In genomic region chr17:57180363-57180762, GRCm38 (mm10) we compare ENCODE assay signal across 9 mouse cellular contexts. TPM values are rescaled to one million over a fixed set of nuclear protein-coding genes. Genes with fewer than 3 reads are reported as not detected.
DNase-seq lines count a peak whose midpoint lies in the region; ATAC-seq lines count a peak whose summit lies in the region.
"Had no signal": no experiment of that assay in that cellular context is flagged by ENCODE, and none has a peak within 500 bp of the region (broad histone marks: within the 10 kb centered on the region; RNA-seq: fewer than 3 reads in every experiment).

No protein-coding gene starts in this region.

- no peak overlapping the region for H3K4me3 ChIP-seq in forebrain, embryonic 10.5 days
- H3K4me3 ChIP-seq: neural tube, embryonic 12.5 days had no signal

- no peaks in the 10 kb centered on the region for H3K27me3 ChIP-seq in forebrain, embryonic 10.5 days (ENCODE audit: poor library complexity, severe bottlenecking)
- H3K27me3 ChIP-seq: neural tube, embryonic 12.5 days had no signal

- WGBS in forebrain, embryonic 10.5 days, result 34% methylated on average over 8 of the region's 8 CpGs

- H3K36me3 ChIP-seq in forebrain, embryonic 10.5 days (replicated peaks), result no peaks in the 10 kb centered on the region
- H3K36me3 ChIP-seq: neural tube, embryonic 12.5 days had no signal

- peak; percentile 96 for ATAC-seq in megakaryocyte progenitor cell, adult 5-6 weeks (replicated peaks; ENCODE audit: poor library complexity)
- no peak for ATAC-seq in erythroblast, adult 5-6 weeks (replicated peaks; ENCODE audit: low FRiP score, poor library complexity, severe bottlenecking)

- no peaks in the 10 kb centered on the region for H3K9me3 ChIP-seq in forebrain, embryonic 10.5 days
- H3K9me3 ChIP-seq: neural tube, embryonic 12.5 days had no signal

- H3K27ac ChIP-seq in forebrain, embryonic 10.5 days, result no peak overlapping the region
- H3K27ac ChIP-seq: neural tube, embryonic 12.5 days had no signal

- peak; percentile 89 for DNase-seq in heart, adult 11 months
- no peak for DNase-seq in heart, adult 8-10 months (ENCODE audit: low spot score)
- peak; percentile 59 to 62 for DNase-seq in B cell, adult 2 months
- DNase-seq in ZHBTc4 (ENCODE audit: low read depth, low spot score), result peak; percentile 76
- no peak for DNase-seq in forebrain, embryonic 10.5 days (ENCODE audit: extremely low spot score, low spot score)
- no peak for DNase-seq in layer of hippocampus, postnatal 10 days (ENCODE audit: low spot score in 2 of 2)

- H3K4me1 ChIP-seq in forebrain, embryonic 10.5 days, result no peaks in the 10 kb centered on the region
- H3K4me1 ChIP-seq: neural tube, embryonic 12.5 days had no signal

RNA-seq across cellular contexts. Expression of gene Tnfsf14, which starts 13.6 kb away (rescaled TPM):
- under 1 TPM in 1 of 4 experiments, not detected in 3; 0.20 TPM for total RNA-seq in heart, adult 8-10 months (2022)
- 2.1 and 3.5 TPM in 2 replicates for total RNA-seq in megakaryocyte progenitor cell, adult 5-6 weeks (2015)
- 6.2 and 6.8 TPM in 2 replicates for total RNA-seq in megakaryocyte progenitor cell, adult 5-6 weeks (2017)
- total RNA-seq in erythroblast, adult 5-6 weeks (2015; ENCODE audit: low replicate concordance), result 1.5 TPM in 1 of 2 replicates, not detected in the other
- total RNA-seq in erythroblast, adult 5-6 weeks (2017; ENCODE audit: low replicate concordance), result 1.5 and 2.0 TPM in 2 replicates
- 0.15 and 0.16 TPM in 2 replicates for polyA plus RNA-seq in forebrain, embryonic 10.5 days (2016; fragmentation: Nextera tagmentation; extraction: Ambion mirVana)
- total RNA-seq in layer of hippocampus, postnatal 10 days (2021), result not detected

RNA-seq across cellular contexts. Expression of gene Cd70, which starts 30.8 kb away (rescaled TPM):
- not detected for total RNA-seq in heart, adult 8-10 months (2022)
- total RNA-seq in megakaryocyte progenitor cell, adult 5-6 weeks (2015), result not detected in 2 replicates
- total RNA-seq in megakaryocyte progenitor cell, adult 5-6 weeks (2017), result not detected in 2 replicates
- total RNA-seq in erythroblast, adult 5-6 weeks (2015; ENCODE audit: low replicate concordance), result not detected in 2 replicates
- total RNA-seq in erythroblast, adult 5-6 weeks (2017; ENCODE audit: low replicate concordance), result not detected in 2 replicates
- polyA plus RNA-seq in forebrain, embryonic 10.5 days (2016; fragmentation: Nextera tagmentation; extraction: Ambion mirVana), result not detected in 2 replicates
- total RNA-seq in layer of hippocampus, postnatal 10 days (2021), result under 1 TPM in 1 of 2 experiments, not detected in 1; 0.42 TPM
- polyA plus RNA-seq: neural tube, embryonic 12.5 days had no signal

RNA-seq across cellular contexts. Expression of gene C3, which starts 47.6 kb away (rescaled TPM):
- 100 to 1,000 TPM in 2 of 4 experiments, 10 to 100 TPM in 2; 65.8 to 155 (median 120) TPM for total RNA-seq in heart, adult 8-10 months (2022)
- 164 and 202 TPM in 2 replicates for total RNA-seq in megakaryocyte progenitor cell, adult 5-6 weeks (2015)
- 211 and 263 TPM in 2 replicates for total RNA-seq in megakaryocyte progenitor cell, adult 5-6 weeks (2017)
- total RNA-seq in erythroblast, adult 5-6 weeks (2015; ENCODE audit: low replicate concordance), result 214 and 227 TPM in 2 replicates
- 74.9 and 158 TPM in 2 replicates for total RNA-seq in erythroblast, adult 5-6 weeks (2017; ENCODE audit: low replicate concordance)
- polyA plus RNA-seq in forebrain, embryonic 10.5 days (2016; fragmentation: Nextera tagmentation; extraction: Ambion mirVana), result 0.30 TPM in 1 of 2 replicates, not detected in the other
- total RNA-seq in layer of hippocampus, postnatal 10 days (2021), result 1 to 10 TPM; 2.7 to 2.8 TPM

Comparison
In these comparisons a context has a peak if more than half of its experiments do, and no peak if none do; other contexts are left out.
1. DNase-seq: peak in heart, adult 11 months (single experiment), B cell, adult 2 months (2 of 2) and ZHBTc4 (single experiment); none in heart, adult 8-10 months (single experiment), forebrain, embryonic 10.5 days (single experiment) and layer of hippocampus, postnatal 10 days (0 of 2).
2. RNA of gene C3, which starts 47.6 kb away (total RNA-seq): 164 to 263 TPM in megakaryocyte progenitor cell, adult 5-6 weeks, 74.9 to 227 TPM in erythroblast, adult 5-6 weeks and 65.8 to 155 TPM in heart, adult 8-10 months; 2.7 to 2.8 TPM in layer of hippocampus, postnatal 10 days; every median in the first group is over 10 times any median in the second.